Mouse (Mus musculus): ENCODE results near the gene Hoxa3. TPM values are rescaled to one million over a fixed set of nuclear protein-coding genes. Genes with fewer than 3 reads are reported as not detected.

Gene Hoxa3
- polyA plus RNA-seq, 1 experiment from 2014 or later, result not detected

DNA sequence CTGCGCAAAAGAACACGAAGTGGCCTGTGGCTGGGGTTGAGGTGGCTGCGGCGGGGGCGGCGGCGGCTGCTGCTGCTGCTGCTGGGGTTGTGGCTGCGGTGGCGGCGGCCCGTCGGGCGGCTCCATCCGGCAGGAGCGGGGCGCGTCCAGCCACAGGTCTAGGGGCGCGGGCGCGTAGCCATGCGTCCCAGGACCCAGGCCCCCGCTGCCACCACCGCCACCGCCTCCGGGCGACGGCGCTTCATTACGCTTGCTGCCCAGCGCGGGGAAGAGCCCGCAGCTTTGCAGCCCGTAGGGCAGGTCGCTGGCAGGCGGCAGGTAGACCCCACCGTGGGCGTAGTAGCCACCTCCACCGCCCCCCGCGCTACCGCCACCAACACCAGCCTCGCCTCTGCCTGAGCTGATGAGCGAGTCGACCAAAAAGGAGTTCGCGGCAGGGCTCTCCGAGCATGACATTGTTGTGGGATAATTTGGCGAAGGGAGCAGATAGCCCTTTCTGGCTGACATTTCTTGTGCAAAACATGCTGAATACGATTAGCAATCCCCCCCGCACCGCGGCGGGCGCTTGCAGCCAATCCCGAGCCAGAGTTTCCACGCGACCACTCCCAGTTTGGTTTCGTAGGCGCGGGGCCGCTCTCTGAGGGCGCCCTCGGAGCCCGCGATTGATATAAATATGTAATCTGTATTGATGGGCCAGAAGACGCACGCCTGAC, 21.4 kb upstream of the Hoxa3 start:
- Histone ChIP-seq H3K36me3 (no peaks in the 10 kb centered on the region), H3K9me3 (replicated peaks) (no peaks in the 10 kb centered on the region), H3K27me3 (ENCODE audit: low read depth, poor library complexity, severe bottlenecking) (peaks cover 100% of the 10 kb centered on the region), H3K27ac (replicated peaks) (no peak overlapping the region), H3K4me3 (0 out of 2 replicates have a peak overlapping the region, but pooled peaks have one; percentile 11), H3K4me1 (peaks cover 7% of the 10 kb centered on the region; the same call in 1 of the 2 replicates)
- 2% methylated on average over 68 of the region's 68 CpGs for WGBS
- no peak for DNase-seq (ENCODE audit: low spot score)

DNA sequence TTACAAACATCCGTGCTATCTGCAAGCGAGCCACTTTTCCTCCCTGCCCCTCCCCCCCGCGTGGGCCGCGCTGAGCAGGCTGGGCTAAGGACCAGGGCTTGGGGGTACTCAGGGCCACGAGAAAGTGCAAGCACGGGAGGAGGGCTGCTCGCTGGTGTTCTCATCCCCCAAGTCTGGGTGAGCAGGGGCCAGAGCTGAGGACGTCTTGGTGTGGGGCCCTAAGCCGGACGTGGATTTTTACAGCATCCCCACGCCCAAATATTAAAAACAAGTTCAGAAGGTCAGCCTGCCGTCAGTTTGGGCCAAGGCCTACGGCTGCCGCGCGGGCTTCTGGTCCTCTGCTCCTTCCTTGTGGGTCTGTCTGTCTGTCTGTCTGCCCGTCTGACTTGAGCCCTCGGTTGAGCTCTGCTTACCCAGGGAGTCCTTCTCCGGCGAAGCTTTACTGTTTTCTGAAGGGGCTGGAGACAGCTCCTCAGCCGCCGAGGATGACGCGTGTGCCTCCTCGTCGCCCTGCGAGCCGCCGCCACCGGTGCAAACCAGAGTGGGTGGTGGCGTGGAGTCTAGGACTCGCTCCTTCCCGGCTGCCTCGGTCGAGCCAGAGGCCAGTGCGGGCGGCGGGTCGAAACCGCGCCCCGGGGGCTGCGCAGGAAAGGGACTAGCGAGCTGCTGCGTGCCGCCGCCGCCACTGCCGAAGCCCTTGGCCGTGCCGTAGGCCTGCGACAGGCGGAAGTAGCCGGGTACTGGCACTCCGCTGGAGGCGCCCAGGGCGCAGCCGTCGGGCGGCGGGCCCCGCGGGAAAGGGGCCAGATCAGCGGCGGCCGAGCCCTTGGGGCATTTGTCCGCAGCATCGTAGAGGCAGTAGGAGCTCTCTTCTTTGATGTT, 20.7 kb upstream of the Hoxa3 start:
- no peak for DNase-seq (ENCODE audit: low spot score)

DNA sequence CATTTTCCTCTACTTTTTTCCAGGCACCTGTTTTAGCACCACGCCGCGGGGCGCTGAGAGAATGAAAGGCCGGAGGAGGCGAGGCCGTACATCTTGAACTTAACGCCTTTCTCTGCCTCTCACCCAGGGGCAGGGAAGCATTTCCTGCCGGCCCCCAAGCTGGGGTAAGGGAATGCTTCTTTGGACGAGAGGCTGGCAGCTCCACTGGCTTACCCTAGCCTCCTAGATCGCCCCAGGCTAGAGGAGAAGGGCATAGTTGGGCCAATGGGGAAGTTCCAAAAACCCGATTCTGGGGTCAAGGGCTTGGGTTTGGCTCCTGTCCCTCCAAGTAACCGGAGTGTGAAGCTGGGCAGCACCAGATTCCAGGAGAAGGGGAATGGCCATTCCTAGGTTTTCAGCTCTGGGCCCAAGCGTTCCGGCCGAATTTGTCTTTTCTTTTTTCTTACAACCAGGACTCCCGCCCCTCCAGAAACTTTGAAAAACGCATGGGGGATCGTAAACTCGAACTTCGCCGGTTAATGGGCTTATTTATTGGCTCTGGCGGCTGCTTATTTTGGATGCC, 19.9 kb upstream of the Hoxa3 start:
- H3K27me3 ChIP-seq (ENCODE audit: low read depth, poor library complexity, severe bottlenecking), result peaks cover 100% of the 10 kb centered on the region
- no peaks in the 10 kb centered on the region for H3K9me3 ChIP-seq (replicated peaks)
- H3K36me3 ChIP-seq, result no peaks in the 10 kb centered on the region
- no peak overlapping the region for H3K27ac ChIP-seq (replicated peaks)
- DNase-seq (ENCODE audit: low spot score), result no peak
- H3K4me3 ChIP-seq, result no peak overlapping the region
- 3% methylated on average over 23 of the region's 23 CpGs for WGBS
- H3K4me1 ChIP-seq, result peaks cover 7% of the 10 kb centered on the region; the same call in 1 of the 2 replicates

More for the DNA sequence above, 20.7 kb upstream of the Hoxa3 start:
- H3K4me3 ChIP-seq, result no peak overlapping the region
- H3K36me3 ChIP-seq, result no peaks in the 10 kb centered on the region
- H3K27me3 ChIP-seq (ENCODE audit: low read depth, poor library complexity, severe bottlenecking), result peaks cover 100% of the 10 kb centered on the region
- peaks cover 7% of the 10 kb centered on the region; the same call in 1 of the 2 replicates for H3K4me1 ChIP-seq
- 1% methylated on average over 70 of the region's 70 CpGs for WGBS
- H3K27ac ChIP-seq (replicated peaks), result no peak overlapping the region
- no peaks in the 10 kb centered on the region for H3K9me3 ChIP-seq (replicated peaks)

DNA sequence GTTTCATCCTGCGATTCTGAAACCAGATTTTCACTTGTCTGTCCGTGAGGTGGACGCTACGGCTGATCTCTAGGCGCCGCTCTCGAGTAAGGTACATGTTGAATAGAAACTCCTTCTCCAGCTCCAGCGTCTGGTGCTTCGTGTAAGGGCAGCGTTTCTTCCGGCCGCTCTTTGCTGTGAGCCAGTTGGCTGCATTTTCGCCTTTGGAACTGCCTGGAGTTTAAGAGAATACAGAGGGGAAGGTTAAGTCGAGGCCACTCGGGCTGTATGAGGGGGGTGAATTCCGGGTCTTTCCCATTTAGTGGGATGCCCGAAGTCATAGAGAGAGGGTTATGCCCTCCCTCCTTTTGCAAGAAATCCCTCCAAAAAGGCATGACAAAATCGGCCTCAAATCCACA, 19.4 kb upstream of the Hoxa3 start:
- no peak overlapping the region for H3K4me3 ChIP-seq
- H3K36me3 ChIP-seq, result no peaks in the 10 kb centered on the region
- DNase-seq (ENCODE audit: low spot score), result no peak
- peaks cover 100% of the 10 kb centered on the region for H3K27me3 ChIP-seq (ENCODE audit: low read depth, poor library complexity, severe bottlenecking)
- no peak overlapping the region for H3K27ac ChIP-seq (replicated peaks)
- peaks cover 7% of the 10 kb centered on the region; the same call in 1 of the 2 replicates for H3K4me1 ChIP-seq
- WGBS, result under 1% methylated on average over 18 of the region's 18 CpGs
- H3K9me3 ChIP-seq (replicated peaks), result no peaks in the 10 kb centered on the region

DNA sequence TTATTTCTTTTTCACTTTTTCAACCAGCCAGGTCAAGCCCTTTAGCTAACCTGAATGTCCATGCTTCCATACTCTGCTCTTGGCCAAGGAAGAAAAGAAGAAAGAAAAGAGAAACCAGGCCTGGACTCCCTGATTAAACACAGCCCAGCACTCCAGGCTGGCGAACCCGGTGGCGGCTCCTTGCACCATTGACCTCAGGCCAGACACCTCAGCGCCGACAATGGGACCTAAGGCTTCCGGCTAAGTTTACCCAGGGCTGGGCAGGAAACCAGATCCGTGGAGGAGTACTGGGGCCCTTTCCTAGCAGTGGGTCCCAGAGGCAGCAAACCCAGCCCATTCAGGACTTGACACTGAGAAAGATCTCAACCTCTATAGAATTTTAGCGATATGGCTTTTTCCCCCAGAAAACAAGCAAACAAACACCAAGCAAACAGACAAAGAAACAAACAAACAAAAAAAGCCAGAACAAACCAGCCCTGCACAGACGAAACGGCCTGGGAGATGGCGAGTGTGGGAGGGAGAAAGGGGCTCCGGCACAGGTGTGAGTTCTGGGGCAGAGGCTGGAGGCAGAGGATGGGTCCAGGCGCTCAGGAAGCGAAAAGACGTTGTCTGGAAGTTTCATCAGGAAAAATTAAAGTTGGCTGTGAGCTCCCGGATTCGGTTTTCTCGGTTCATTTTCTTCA, 18.9 kb upstream of the Hoxa3 start:
- no peak for DNase-seq (ENCODE audit: low spot score)
- H3K4me1 ChIP-seq, result peaks cover 7% of the 10 kb centered on the region; the same call in 1 of the 2 replicates
- peaks cover 100% of the 10 kb centered on the region for H3K27me3 ChIP-seq (ENCODE audit: low read depth, poor library complexity, severe bottlenecking)
- H3K27ac ChIP-seq (replicated peaks), result no peak overlapping the region
- H3K4me3 ChIP-seq, result no peak overlapping the region
- H3K36me3 ChIP-seq, result no peaks in the 10 kb centered on the region
- under 1% methylated on average over 18 of the region's 18 CpGs for WGBS
- no peaks in the 10 kb centered on the region for H3K9me3 ChIP-seq (replicated peaks)

DNA sequence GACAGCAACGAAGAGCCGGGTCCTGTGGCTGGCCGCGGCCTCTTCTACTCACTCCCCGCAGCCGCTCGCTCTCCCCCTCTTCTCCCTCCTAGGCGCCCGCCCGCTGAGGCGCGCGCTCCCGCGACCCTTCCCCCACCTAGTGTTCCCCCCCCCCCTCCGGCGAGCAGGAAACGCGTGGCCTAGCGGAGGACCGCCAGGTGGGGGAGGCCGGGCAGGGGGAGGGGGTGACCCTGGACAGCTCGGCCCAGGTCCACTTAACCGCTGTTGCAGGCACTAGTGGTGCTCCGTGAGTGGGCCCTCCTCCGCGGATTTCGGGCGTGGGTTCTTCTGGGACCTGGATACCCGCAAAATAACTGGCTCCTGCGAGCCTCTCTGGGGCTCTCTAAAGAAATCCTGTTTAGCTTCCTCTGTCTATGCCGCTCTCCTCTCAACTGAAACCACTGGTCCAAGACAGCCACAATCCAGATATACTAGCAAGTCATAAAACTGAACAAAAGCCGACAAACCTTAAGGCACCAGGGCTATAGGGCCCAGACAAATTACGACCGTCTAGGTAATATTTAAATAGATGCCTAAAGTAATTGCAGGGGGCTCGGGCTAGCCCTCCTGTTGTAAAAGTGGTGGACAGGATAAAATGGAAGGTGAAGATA, 17.5 kb upstream of the Hoxa3 start, which contains the start of gene Hoxa9:
Hoxa9 (minus strand) TSS at position 574 of the 650 bp plus-strand sequence.
- H3K4me1 ChIP-seq, result peaks cover 7% of the 10 kb centered on the region; the same call in 1 of the 2 replicates
- H3K36me3 ChIP-seq, result no peaks in the 10 kb centered on the region
- peaks cover 100% of the 10 kb centered on the region for H3K27me3 ChIP-seq (ENCODE audit: low read depth, poor library complexity, severe bottlenecking)
- no peaks in the 10 kb centered on the region for H3K9me3 ChIP-seq (replicated peaks)
- peak; percentile 61 for DNase-seq (ENCODE audit: low spot score)
- 1% methylated on average over 26 of the region's 36 CpGs for WGBS
- no peak within 1 kb of the TSS for H3K4me3 ChIP-seq
- H3K27ac ChIP-seq (replicated peaks), result no peak within 1 kb of the TSS

DNA sequence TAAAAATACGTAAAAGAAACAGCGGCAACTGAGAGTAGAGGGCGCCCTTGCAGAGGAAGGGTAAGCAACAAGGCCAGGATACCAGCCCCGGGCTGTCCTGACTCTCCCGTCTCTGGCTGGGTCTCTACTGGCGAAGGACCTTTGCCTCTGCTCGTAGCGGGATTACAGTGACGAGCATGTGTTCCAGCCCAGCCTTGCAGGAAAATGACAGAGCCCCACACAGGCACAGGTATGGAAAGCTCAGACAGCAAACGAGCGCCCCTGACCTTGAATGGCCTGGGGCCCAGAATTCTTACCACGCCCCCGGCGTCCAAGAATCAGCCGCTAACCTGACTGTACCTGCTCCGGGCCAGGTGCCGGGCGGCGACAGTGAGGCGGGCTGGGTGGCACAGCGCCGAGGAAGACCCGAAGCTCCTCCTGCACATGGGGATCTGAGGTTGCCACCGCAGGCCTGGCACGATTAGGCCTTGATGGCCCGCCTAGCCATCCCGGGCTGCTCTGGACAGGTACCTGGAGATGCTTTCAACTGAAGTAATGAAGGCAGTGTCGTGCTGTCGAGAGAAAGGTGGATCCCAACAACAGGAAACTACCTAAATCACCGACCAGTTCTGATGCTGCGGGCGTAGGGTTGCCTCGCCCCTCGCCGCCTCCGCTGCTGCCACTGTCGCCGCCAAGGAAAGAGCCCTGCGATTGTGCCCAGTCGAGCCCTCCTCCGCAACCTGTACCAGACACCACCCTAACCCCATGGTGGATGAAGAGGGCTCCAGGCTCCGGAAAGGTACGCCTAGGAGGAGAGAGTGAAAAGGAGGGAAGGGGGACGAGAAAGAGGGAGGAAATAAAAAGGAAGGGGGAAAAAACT, 16.7 kb upstream of the Hoxa3 start:
- H3K9me3 ChIP-seq (replicated peaks), result no peaks in the 10 kb centered on the region
- 3% methylated on average over 44 of the region's 44 CpGs for WGBS
- H3K4me1 ChIP-seq, result peaks cover 7% of the 10 kb centered on the region; the same call in 1 of the 2 replicates
- no peak overlapping the region for H3K27ac ChIP-seq (replicated peaks)
- no peaks in the 10 kb centered on the region for H3K36me3 ChIP-seq
- no peak overlapping the region for H3K4me3 ChIP-seq
- DNase-seq (ENCODE audit: low spot score), result peak; percentile 53
- H3K27me3 ChIP-seq (ENCODE audit: low read depth, poor library complexity, severe bottlenecking), result peaks cover 100% of the 10 kb centered on the region

DNA sequence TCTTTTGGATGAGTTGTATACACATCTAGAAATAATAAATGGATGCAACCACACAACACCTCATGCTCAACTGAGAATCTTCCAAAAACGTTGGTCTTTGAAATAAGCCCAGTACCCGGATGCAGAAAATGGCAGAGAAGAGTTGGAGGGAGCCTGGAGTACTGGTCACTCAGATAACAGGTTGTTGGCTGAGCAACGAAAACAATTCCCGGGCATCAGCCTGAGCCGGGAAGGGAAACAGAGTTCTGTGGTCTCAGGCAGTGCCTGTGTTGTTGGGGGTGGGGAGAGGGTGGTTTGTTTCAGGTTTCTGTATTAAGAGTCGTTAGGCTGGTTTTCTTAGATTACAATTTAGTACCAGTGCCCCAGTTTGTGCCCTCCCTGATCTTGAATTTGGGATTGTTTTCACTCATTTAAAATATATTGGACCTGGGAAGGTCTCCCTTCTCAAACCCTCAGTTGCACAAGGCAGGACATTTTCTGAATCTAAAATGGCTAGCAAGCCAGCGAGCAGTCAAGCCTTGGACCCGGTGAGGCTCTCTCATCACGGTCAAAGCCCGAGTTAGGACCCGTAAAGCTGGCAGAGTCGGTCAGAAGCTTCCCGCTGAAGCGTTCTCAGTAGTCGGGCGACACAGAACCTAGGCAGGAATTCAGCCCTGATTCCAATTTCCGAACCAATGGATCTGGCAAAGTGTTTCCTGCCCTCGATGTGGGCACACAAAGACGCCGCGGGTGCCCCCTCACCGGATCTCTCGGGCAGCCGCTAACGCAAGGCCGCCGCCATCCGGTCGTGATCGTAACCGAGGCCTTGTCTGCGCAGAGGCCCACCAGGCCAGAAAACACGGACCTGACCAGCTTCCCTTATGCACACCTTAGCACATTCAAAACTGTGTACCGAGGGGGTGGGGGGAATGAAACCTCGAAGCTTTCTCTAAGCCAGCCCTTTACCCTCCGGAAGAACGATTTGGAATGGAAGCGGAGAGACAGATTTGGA, 15.6 kb upstream of the Hoxa3 start:
- DNase-seq (ENCODE audit: low spot score), result peak; percentile 61
- WGBS, result 2% methylated on average over 38 of the region's 38 CpGs
- Histone ChIP-seq H3K4me3 (no peak overlapping the region), H3K9me3 (replicated peaks) (no peaks in the 10 kb centered on the region), H3K36me3 (no peaks in the 10 kb centered on the region), H3K27me3 (ENCODE audit: low read depth, poor library complexity, severe bottlenecking) (peaks cover 100% of the 10 kb centered on the region), H3K27ac (replicated peaks) (no peak overlapping the region), H3K4me1 (peaks cover 3% of the 10 kb centered on the region; the same call in 1 of the 2 replicates)

DNA sequence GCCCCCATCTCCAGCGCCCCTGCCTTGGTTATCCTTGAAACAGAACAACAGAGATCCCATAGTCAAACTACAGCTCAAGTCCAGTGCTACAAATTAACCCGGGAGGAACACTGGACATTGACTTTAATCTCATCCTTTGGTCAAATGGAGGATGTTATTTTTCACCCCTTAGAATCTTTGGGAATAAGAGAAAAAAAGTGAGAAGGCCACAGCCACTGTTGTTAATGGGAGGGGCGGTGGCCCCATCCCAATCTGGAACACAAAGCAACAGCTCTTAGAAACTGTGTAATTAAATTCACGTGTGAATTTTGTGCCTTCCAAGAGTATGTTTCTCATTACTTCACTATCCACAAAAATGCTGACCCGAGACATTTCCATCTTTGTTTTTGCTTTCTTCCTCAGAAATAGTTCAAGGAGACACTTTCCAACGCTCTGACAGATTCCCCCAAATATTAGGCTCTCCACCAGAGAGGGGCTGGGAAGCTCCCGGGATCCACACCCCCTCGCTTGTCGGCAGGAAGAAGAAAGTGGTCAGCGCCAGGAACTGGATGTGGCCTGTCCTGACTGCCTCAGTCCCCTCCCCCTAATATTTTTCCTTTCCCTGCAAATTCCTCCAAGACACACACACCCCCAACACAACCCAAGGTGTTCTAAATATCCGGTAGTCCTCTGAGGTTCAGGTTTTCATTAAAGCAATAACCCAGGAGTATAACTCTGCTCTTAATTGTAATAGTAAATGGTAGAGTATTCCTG, 14.5 kb upstream of the Hoxa3 start:
- Histone ChIP-seq H3K27ac (replicated peaks) (no peak overlapping the region), H3K4me3 (no peak overlapping the region), H3K27me3 (ENCODE audit: low read depth, poor library complexity, severe bottlenecking) (peaks cover 100% of the 10 kb centered on the region), H3K4me1 (peaks cover 3% of the 10 kb centered on the region; the same call in 1 of the 2 replicates), H3K9me3 (replicated peaks) (no peaks in the 10 kb centered on the region), H3K36me3 (no peaks in the 10 kb centered on the region)
- DNase-seq (ENCODE audit: low spot score), result no peak
- WGBS, result 2% methylated on average over 11 of the region's 11 CpGs

Data from midbrain, embryonic 10.5 days (tissue).